Mouse (Mus musculus) ES-E14 (cell line): Measurements from ENCODE around the gene St6galnac6. TPM values are rescaled to one million over a fixed set of nuclear protein-coding genes. Genes with fewer than 3 reads are reported as not detected.

Experiments used
- DNase-seq: peaks from one replicate; pipeline ENCODE4 v3.0.0-alpha.2; 2013; ENCODE audit warnings: low read depth, low spot score
- H3K27ac ChIP-seq: 2 replicates; pipeline ENCODE4 v1.5.1; 2012; ENCODE audit warnings: low read depth, mild to moderate bottlenecking, low read length, moderate library complexity, mixed read lengths; ENCODE audit not compliant: poor library complexity, insufficient read depth, severe bottlenecking
- H3K36me3 ChIP-seq: 2 replicates; pipeline ENCODE4 v1.6.1; 2012; ENCODE audit warnings: mild to moderate bottlenecking, low read length, moderate library complexity, mixed read lengths; ENCODE audit not compliant: control insufficient read depth, poor library complexity, insufficient read depth, severe bottlenecking
- H3K4me1 ChIP-seq, 2 experiments: fragments of 150-350 bp in 1 of 2; sonication (generic) in 1 of 2; 2 replicates each; pipeline ENCODE4 v1.6.1; 2012; ENCODE audit warnings: low read length in 2 of 2, mild to moderate bottlenecking in 1 of 2, mixed read lengths in 1 of 2; ENCODE audit not compliant: control insufficient read depth in 2 of 2, insufficient read depth in 2 of 2, poor library complexity in 1 of 2
- H3K4me3 ChIP-seq, 2 experiments: fragments of 150-350 bp in 1 of 2; sonication (generic) in 1 of 2; 2 replicates each; pipeline ENCODE4 v1.5.1; 2012; ENCODE audit warnings: low read length in 2 of 2, low read depth in 1 of 2, mild to moderate bottlenecking in 1 of 2, mixed read lengths in 1 of 2; ENCODE audit not compliant: insufficient read depth in 1 of 2, poor library complexity in 1 of 2, severe bottlenecking in 1 of 2
- H3K9ac ChIP-seq: 2 replicates; pipeline ENCODE4 v1.6.1; 2012; ENCODE audit warnings: low read depth, mild to moderate bottlenecking, low read length, mixed read lengths; ENCODE audit not compliant: poor library complexity, insufficient read depth, severe bottlenecking
- H3K9me3 ChIP-seq: fragments of 150-350 bp; sonication (generic); 2 replicates; pipeline ENCODE4 v1.6.1; 2012; ENCODE audit warnings: low read depth, mild to moderate bottlenecking, low read length; ENCODE audit not compliant: control insufficient read depth, insufficient read depth
- CHD2 ChIP-seq: IDR thresholded peaks from 2 replicates; pipeline ENCODE4 v1.6.1; 2014; ENCODE audit warnings: mild to moderate bottlenecking, low read depth, low read length, inconsistent platforms
- HCFC1 ChIP-seq: IDR thresholded peaks from 2 replicates; pipeline ENCODE4 v1.6.1; 2012; ENCODE audit warnings: low read length, inconsistent platforms, borderline replicate concordance; ENCODE audit not compliant: insufficient read depth
- MAFK ChIP-seq: IDR thresholded peaks from 2 replicates; pipeline ENCODE4 v1.6.1; 2014; ENCODE audit warnings: mild to moderate bottlenecking, low read depth, low read length, inconsistent platforms; ENCODE audit not compliant: insufficient read depth
- ZC3H11A ChIP-seq: IDR thresholded peaks from 2 replicates; pipeline ENCODE4 v1.6.1; 2012; ENCODE audit warnings: low read depth, mild to moderate bottlenecking, inconsistent platforms, low read length, borderline replicate concordance
- ZNF384 ChIP-seq: IDR thresholded peaks from 2 replicates; pipeline ENCODE4 v1.6.1; 2012; ENCODE audit warnings: low read depth, low read length, inconsistent platforms
- in situ Hi-C, 2 experiments: fragments of 600-800 bp; cut with MboI; formaldehyde crosslinking; loops; one replicate each; pipeline ENCODE4 v1.15.1; 2025; ENCODE audit warnings: low sequenced_read_pairs in 2 of 2, inconsistent platforms in 1 of 2; ENCODE audit not compliant: unreplicated experiment in 2 of 2
- total RNA-seq: library from RNA; depleted of rRNA; stranded (reverse); fragments of 300-350 nt; gene quantifications from 2 replicates; pipeline ENCODE4 v1.2.3, GENCODE M21; 2012

Gene St6galnac6
- total RNA-seq, 1 experiment: 18.0 TPM

DNA sequence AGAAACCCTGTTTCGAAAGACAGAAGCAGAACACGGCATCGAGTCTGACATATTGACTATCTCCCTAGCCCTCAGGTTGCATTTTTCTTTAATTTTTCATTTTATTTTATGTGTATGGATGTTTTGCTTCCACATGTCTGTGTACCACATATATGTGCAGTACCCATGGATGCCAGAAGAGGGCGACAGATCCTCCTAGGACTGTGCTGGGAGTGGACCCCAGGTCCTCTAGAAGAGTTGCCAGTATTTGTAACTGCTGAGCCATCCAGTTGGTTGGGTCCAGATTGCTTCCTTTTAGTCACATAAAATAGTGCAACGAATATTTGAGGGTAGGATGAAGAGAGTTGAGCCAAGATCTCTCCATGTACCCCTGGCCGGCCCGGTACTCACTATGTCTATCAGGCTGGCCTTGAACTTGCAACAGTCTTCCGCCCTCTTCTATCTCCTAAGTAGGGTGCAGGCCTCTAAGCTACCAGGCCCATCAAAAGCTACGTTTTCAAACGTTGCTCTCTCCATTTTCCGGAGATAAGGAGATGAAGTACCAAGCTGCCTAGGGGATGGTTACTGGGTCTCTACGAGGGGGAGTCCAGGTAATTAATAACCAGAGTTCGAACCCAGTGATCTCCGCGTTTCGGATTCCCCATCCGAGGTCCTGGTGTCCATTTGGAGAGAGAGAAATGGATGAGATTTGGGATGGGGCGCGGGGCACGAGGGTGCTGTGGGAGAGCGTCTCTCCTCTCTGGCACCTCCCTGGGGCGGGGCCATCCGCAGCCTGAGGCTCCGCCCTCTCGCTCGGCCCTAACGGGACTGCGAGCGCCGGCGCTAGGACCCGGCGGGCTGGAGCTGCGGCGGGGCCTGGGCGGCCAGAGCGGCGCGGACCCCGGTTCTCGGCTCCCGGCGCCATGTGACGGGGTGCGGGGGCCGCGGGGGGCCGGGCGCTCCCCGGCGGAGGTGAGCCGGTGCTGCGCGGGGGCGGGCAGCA, 6.9 kb downstream of the St6galnac6 start:
- H3K4me3 ChIP-seq: peak overlapping the region; percentile 84 to 95
- DNase-seq: peak; percentile 80
- peak overlapping the region; percentile 82 for H3K9ac ChIP-seq
- TF ChIP-seq ZNF384: no peak
- 0 out of 2 replicates have a peak, but pooled peaks have one; percentile 60 for TF ChIP-seq HCFC1
- TF ChIP-seq ZC3H11A: no peak
- TF ChIP-seq CHD2: no peak
- no peak for TF ChIP-seq MAFK
- H3K4me1 ChIP-seq: peaks cover 6 to 18% of the 10 kb centered on the region in 2 experiments; a peak in 3 of 4 replicates
- no peaks in the 10 kb centered on the region for H3K36me3 ChIP-seq
- in situ Hi-C loops: no loop called here
- no peaks in the 10 kb centered on the region for H3K9me3 ChIP-seq
- no peak overlapping the region; the same call in 1 of the 2 replicates for H3K27ac ChIP-seq

DNA sequence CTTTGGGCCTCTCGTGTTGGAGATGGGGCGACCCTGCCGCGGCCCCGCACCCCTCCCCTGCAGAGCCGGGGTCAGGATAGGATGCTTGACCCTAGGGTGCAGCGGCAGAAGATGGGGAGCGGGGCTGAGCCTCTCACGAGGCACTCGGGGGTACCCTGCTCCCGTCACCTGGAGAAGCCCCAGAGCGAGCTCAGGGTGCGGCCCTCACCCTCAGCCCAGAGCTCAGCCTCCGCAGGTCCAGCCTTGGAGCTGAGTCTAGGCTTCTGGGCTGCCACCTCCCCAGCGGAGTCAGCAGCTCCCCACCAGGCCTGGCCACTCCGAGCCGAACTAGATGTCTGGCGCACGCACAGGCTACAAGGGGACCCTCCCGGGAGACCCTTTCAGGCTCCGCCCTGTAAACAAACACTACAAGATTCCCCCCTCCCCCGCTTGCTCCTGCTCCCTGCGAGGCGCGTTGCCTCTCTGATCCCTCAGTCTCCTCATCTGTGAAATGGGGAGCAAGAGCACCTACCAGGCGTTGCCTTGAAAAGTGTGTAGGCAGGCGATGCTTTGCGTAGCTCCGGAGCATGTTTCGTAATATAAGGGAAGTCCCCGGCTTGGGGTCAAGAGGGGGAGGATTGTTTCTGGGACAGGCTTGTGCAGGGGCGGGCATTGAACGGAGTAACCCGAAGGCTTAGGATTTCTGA, 7.9 kb downstream of the St6galnac6 start:
- in situ Hi-C loops: no loop called here
- Histone ChIP-seq H3K4me3 (peak overlapping the region; percentile 84 to 95), H3K9ac (peak overlapping the region; percentile 82), H3K36me3 (no peaks in the 10 kb centered on the region), H3K27ac (no peak overlapping the region), H3K9me3 (no peaks in the 10 kb centered on the region), H3K4me1 (peaks cover 4 to 23% of the 10 kb centered on the region in 2 experiments; a peak in 3 of 4 replicates)
- TF ChIP-seq MAFK (no peak), ZNF384 (no peak), CHD2 (no peak), ZC3H11A (no peak), HCFC1 (no peak; the same call in 1 of the 2 replicates)
- DNase-seq: no peak

DNA sequence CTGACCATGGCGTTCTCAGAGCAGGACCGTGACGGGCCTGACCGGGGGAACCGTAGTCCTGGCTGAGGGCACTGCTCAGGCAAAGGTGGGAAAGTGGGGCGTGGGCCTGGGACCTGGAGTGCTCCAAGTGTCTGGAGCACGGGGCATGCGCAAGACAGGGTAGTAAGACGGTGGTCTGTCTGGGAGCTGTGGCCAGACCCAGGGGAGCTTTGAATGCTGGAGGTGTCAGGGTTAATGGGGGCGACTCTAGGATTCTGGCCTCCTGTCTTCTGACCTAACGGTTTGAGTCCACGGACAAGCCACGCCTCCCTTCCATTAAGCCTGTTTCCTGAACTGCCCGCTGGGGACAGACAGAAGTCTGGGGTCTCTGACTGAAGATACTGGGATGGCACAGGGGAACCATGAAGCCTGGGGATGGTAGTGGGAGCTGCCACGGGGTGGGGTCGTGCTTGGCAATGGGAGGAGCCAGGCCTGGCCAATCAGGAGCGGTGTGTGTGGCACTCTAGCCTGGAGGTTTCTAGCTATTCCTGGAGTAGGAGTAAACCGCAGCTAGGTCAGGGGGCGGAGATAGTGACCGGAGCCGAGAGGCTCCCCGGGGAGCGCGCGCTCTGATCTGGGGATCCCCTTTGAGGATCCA, 8.8 kb downstream of the St6galnac6 start:
- DNase-seq: peak; percentile 57
- in situ Hi-C loops: no loop called here
- TF ChIP-seq ZNF384 (no peak), ZC3H11A (no peak), CHD2 (no peak), HCFC1 (no peak), MAFK (no peak)
- Histone ChIP-seq H3K4me1 (peaks cover 4 to 22% of the 10 kb centered on the region in 2 experiments; a peak in 3 of 4 replicates), H3K36me3 (peaks cover 5% of the 10 kb centered on the region; the same call in 1 of the 2 replicates), H3K27ac (peak overlapping the region; percentile 0; the same call in 1 of the 2 replicates), H3K4me3 (peak overlapping the region; percentile 84 to 95), H3K9ac (peak overlapping the region; percentile 31; the same call in 1 of the 2 replicates), H3K9me3 (no peaks in the 10 kb centered on the region)

DNA sequence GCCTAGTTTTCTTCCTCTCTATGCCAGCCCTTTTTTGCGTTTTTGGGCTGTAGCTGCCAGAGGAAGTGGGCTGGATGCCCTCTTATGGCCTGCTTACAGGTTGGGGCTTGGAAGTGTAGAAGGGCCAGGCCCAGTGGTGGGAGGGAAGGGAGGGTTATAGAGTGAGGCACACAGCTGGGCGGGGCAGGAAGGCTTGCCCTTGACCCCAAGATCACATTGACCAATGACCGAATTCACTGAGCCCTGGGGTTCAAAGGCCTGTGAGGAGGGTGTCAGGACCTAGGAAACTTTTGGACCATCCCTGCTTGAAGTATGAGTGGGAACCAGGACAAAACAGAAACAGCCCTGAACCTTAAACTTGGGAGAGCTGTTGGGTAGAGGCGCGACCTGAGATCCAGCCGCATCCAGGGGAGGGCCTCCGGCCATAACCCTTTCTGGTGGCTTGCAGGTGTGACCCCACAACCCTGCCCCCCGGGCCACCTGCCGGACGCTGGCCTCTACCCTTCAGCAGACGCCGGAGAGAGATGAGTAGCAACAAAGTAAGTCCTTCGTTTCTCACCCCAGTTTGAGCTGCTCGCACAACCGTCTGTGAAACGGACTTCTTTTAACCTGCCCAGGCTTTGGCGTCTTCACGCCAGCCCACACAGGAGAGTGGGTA, 9.4 kb downstream of the St6galnac6 start:
- peak; percentile 37 for DNase-seq
- Histone ChIP-seq H3K9me3 (no peaks in the 10 kb centered on the region), H3K36me3 (peaks cover 6% of the 10 kb centered on the region; the same call in 1 of the 2 replicates), H3K9ac (peak overlapping the region; percentile 14; the same call in 1 of the 2 replicates), H3K27ac (peak overlapping the region; percentile 0; the same call in 1 of the 2 replicates), H3K4me3 (peak overlapping the region; percentile 84 to 95), H3K4me1 (peaks cover 4 to 22% of the 10 kb centered on the region in 2 experiments; a peak in 3 of 4 replicates)
- TF ChIP-seq HCFC1 (no peak), MAFK (no peak), CHD2 (no peak), ZC3H11A (no peak), ZNF384 (no peak)
- in situ Hi-C loops: no loop called here
